Mouse (Mus musculus) hindbrain, embryonic 10.5 days (tissue): Measurements from ENCODE around the gene Trpc3. TPM values are rescaled to one million over a fixed set of nuclear protein-coding genes. Genes with fewer than 3 reads are reported as not detected.
A peak's percentile ranks its signal among the peaks of the same experiment; 100 is the strongest.
"Not testable (repeated sequence)": the region's sequence is repeated elsewhere in the genome, so short reads cannot be mapped to it uniquely, and the experiment has no call there.

Experiments used
- DNase-seq: peaks from one replicate; pipeline ENCODE4 v3.0.0-alpha.2; 2017; ENCODE audit warnings: low spot score
- H3K27ac ChIP-seq: fragments of 300-500 bp; sonication (generic); 2 replicates; pipeline ENCODE4 v1.5.1; 2016; ENCODE audit warnings: mild to moderate bottlenecking, moderate library complexity
- H3K27me3 ChIP-seq: fragments of 300-500 bp; sonication (generic); 2 replicates; pipeline ENCODE4 v1.6.1; 2016; ENCODE audit warnings: mild to moderate bottlenecking; ENCODE audit not compliant: poor library complexity, insufficient read depth, severe bottlenecking
- H3K36me3 ChIP-seq: fragments of 300-500 bp; sonication (generic); 2 replicates; pipeline ENCODE4 v1.6.1; 2016; ENCODE audit warnings: mild to moderate bottlenecking, moderate library complexity
- H3K4me1 ChIP-seq: fragments of 300-500 bp; sonication (generic); replicated peaks from 2 replicates; pipeline ENCODE4 v1.6.1; 2016; ENCODE audit warnings: mild to moderate bottlenecking
- H3K4me3 ChIP-seq: fragments of 300-500 bp; sonication (generic); 2 replicates; pipeline ENCODE4 v1.5.1; 2016; ENCODE audit warnings: mild to moderate bottlenecking, moderate library complexity
- H3K9me3 ChIP-seq: fragments of 300-500 bp; sonication (generic); 2 replicates; pipeline ENCODE4 v1.6.1; 2016; ENCODE audit warnings: mild to moderate bottlenecking, moderate library complexity
- WGBS: fragments of 180-500 bp; shearing (Covaris S2); methylation state at CpG from one replicate; pipeline ENCODE4 v1.1.7; 2016; 5-methylcytosine and 5-hydroxymethylcytosine counted together
- polyA plus RNA-seq: library from polyadenylated mRNA; unstranded; fragments of >200 nt; fragmentation: Nextera tagmentation; extraction: Ambion mirVana; gene quantifications from 2 replicates; pipeline ENCODE4 v1.2.1, GENCODE M21; 2016

Gene Trpc3
- polyA plus RNA-seq, 1 experiment from 2014 or later = 3.5 TPM

DNA sequence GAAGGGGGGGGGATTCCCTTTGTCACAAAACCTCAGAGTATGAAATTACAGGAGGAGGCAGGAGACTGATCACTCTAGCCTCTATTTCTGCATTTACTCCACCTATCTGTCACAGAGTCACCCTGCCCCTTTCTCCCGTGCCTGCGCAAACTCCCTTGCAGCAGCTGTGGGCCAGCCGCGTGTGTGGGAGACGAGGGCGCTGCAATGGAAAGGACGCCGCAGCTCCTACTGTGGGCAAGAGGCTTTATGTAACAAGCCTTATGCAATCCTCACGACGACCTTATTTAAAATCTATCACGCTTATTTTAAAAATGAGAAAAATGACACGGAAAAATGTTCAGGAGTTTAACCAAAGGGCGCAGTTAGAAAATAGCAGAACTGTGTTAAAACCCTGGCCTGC, 47.2 kb downstream of the Trpc3 start:
- Histone ChIP-seq H3K27me3 (no peaks in the 10 kb centered on the region), H3K4me1 (no peaks in the 10 kb centered on the region), H3K27ac (no peak overlapping the region), H3K9me3 (no peaks in the 10 kb centered on the region), H3K36me3 (no peaks in the 10 kb centered on the region), H3K4me3 (no peak overlapping the region)
- WGBS = 76% methylated on average over 13 of the region's 13 CpGs
- DNase-seq = no peak

GRCm38 (mm10) chr3:36640787-36641186, 49.2 kb downstream of the Trpc3 start:
- Histone ChIP-seq H3K4me3 (no peak overlapping the region), H3K27me3 (no peaks in the 10 kb centered on the region), H3K27ac (no peak overlapping the region), H3K36me3 (no peaks in the 10 kb centered on the region), H3K9me3 (no peaks in the 10 kb centered on the region), H3K4me1 (no peaks in the 10 kb centered on the region)
- 58% methylated on average over 2 of the region's 2 CpGs for WGBS
- no peak for DNase-seq

GRCm38 (mm10) chr3:36635449-36635848, 54.5 kb downstream of the Trpc3 start:
- Histone ChIP-seq H3K36me3 (no peaks in the 10 kb centered on the region), H3K27me3 (no peaks in the 10 kb centered on the region), H3K9me3 (no peaks in the 10 kb centered on the region), H3K27ac (no peak overlapping the region), H3K4me1 (no peaks in the 10 kb centered on the region), H3K4me3 (no peak overlapping the region)
- DNase-seq = peak; percentile 31
- WGBS = 20% methylated on average over 4 of the region's 4 CpGs

DNA sequence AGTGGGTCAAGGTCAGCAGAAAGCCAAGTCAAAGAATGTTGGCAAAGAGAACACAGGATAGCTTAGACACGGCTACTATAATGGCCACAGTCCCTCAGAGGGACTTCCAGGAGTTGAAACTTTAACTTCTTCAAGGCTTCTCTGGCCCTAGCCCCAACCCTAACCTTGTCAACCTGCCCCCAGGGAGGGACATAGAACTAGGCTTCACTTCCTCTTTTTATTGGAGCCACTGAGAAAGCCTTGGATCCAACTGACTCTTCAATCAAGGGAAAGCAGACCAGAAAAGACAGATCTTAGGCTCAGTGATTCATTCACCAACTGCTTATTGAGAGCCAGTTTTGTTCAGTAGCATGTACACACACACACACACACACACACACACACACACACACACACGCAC, 63.2 kb downstream of the Trpc3 start:
- Histone ChIP-seq H3K9me3 (no peaks in the 10 kb centered on the region), H3K4me3 (no peak overlapping the region), H3K27me3 (no peaks in the 10 kb centered on the region), H3K36me3 (no peaks in the 10 kb centered on the region), H3K27ac (no peak overlapping the region), H3K4me1 (no peaks in the 10 kb centered on the region)
- no peak for DNase-seq
- WGBS = 76% methylated on average over 2 of the region's 2 CpGs

DNA sequence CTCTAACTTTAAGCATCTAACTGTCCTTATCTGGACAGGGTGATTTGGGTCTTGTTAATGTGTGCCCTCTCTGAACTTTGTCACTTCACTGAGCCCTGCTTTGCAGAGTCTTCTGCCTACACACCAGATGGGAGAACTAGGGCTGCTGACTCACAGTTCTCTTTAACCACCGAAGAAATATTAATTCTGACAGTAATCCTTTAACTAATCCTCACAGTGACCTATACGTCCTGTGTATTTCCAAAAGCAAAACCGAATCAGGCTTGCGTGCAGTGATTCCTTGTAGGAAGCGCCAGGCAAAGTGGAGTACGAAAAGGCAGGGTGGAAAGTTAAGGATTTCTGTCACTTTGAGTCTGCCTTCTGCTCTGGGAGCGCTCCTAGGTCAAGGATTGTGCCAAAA, 71.8 kb downstream of the Trpc3 start:
- no peak overlapping the region for H3K4me3 ChIP-seq
- DNase-seq = no peak
- peaks cover 3% of the 10 kb centered on the region; the same call in 1 of the 2 replicates for H3K27me3 ChIP-seq
- H3K4me1 ChIP-seq = peaks cover 7% of the 10 kb centered on the region
- no peaks in the 10 kb centered on the region for H3K36me3 ChIP-seq
- H3K9me3 ChIP-seq = no peaks in the 10 kb centered on the region
- no peak overlapping the region for H3K27ac ChIP-seq
- 73% methylated on average over 7 of the region's 7 CpGs for WGBS

GRCm38 (mm10) chr3:36613908-36614255, 76.1 kb downstream of the Trpc3 start:
- Histone ChIP-seq H3K4me3 (no peak overlapping the region), H3K27ac (no peak overlapping the region), H3K9me3 (no peaks in the 10 kb centered on the region), H3K4me1 (peaks cover 14% of the 10 kb centered on the region), H3K27me3 (peaks cover 3% of the 10 kb centered on the region; the same call in 1 of the 2 replicates), H3K36me3 (no peaks in the 10 kb centered on the region)
- no peak for DNase-seq
- 77% methylated on average over 5 of the region's 5 CpGs for WGBS

DNA sequence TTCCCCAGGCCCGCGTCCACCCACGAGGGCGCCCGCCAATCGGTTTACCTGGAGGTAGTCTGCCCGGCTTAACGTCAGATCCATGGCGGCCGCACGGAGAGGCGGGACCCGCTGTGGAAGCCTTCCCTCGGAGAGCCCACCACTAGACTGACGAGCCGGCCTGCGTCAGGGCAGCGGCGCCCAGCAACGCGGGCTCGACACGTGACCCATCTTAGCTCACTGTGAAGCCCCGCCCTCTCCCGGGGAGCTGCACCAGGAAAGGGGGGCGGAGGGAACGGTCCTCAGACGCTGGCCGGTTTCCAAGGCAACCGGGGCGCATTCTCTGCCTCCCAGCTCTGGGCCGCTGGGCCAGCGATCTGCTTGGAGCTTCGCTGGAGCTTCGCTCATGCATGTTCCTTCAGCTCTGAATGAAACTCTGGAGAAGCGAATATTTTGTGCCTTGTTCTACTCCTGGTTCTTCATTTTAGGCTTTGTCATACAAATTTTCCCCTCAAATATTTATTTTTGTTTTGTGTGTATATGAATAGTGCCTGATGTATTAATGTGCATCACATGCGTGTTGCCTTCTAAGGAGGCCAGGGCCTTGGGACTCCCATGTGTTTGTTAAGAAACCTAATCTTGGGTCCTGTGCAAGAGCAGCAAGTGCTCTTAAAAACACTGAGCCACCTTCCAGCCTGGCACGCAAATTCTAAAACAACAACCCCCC, 76.6 kb downstream of the Trpc3 start, which contains the start of gene Bbs7:
TSS of gene Bbs7 (minus strand) at position 276 of the 706 bp plus-strand sequence.
- WGBS = 5% methylated on average over 38 of the region's 38 CpGs

GRCm38 (mm10) chr3:36612687-36613086, 77.3 kb downstream of the Trpc3 start:
- peaks cover 11% of the 10 kb centered on the region for H3K4me1 ChIP-seq
- WGBS = 8% methylated on average over 6 of the region's 6 CpGs
- peaks cover 3% of the 10 kb centered on the region; the same call in 1 of the 2 replicates for H3K27me3 ChIP-seq
- no peak for DNase-seq
- H3K4me3 ChIP-seq = peak overlapping the region; percentile 77
- no peaks in the 10 kb centered on the region for H3K9me3 ChIP-seq
- peak overlapping the region; percentile 90 for H3K27ac ChIP-seq
- no peaks in the 10 kb centered on the region for H3K36me3 ChIP-seq

More for the DNA sequence above, 76.6 kb downstream of the Trpc3 start, which contains the start of gene Bbs7:
- Histone ChIP-seq H3K27ac (peak within 1 kb of the TSS; percentile 90), H3K27me3 (peaks cover 3% of the 10 kb centered on the region; the same call in 1 of the 2 replicates), H3K36me3 (no peaks in the 10 kb centered on the region), H3K4me3 (peak within 1 kb of the TSS; percentile 77), H3K4me1 (peaks cover 13% of the 10 kb centered on the region), H3K9me3 (no peaks in the 10 kb centered on the region)
- DNase-seq = peak; percentile 97

- no peaks in the 10 kb centered on the region for H3K9me3 ChIP-seq
- DNase-seq = no peak
- no peaks in the 10 kb centered on the region for H3K4me1 ChIP-seq
- H3K27me3 ChIP-seq = no peaks in the 10 kb centered on the region
- H3K27ac ChIP-seq = no peak overlapping the region
- no peak overlapping the region for H3K4me3 ChIP-seq
- 0 out of 2 replicates have a peak, but pooled peaks cover 7% of the 10 kb centered on the region for H3K36me3 ChIP-seq
- WGBS = 81% methylated on average over 7 of the region's 7 CpGs
These were observed 83.8 kb downstream of the Trpc3 start for GRCm38 (mm10) chr3:36605894-36606783.

- not testable (repeated sequence) for H3K27me3 ChIP-seq, H3K9me3 ChIP-seq, H3K4me1 ChIP-seq, DNase-seq, H3K27ac ChIP-seq, H3K4me3 ChIP-seq
- peaks cover 11% of the 10 kb centered on the region; the same call in 1 of the 2 replicates for H3K36me3 ChIP-seq
- WGBS = 92% methylated on average over 9 of the region's 9 CpGs
These were observed 90.2 kb downstream of the Trpc3 start for GRCm38 (mm10) chr3:36599773-36600172.

DNA sequence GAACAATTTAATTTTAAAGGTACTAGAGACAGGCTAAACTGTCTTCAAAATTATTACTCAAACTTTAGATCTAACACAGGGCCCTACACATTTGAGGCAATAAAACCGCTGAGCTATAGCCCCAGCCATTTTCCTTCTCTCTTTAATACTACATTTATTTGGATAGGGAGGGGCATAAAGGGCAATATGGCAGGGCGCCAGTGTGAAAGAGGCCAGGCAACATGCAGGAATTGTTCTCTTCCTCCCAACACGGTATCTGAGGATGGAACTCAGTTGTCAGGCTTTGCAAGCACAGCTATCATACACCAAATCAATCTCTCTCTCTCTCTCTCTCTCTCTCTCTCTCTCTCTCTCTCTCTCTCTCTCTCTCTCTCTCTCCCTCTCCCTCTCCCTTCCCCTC, 91.2 kb downstream of the Trpc3 start:
- no peaks in the 10 kb centered on the region for H3K9me3 ChIP-seq
- H3K4me3 ChIP-seq = no peak overlapping the region
- H3K27ac ChIP-seq = no peak overlapping the region
- no peaks in the 10 kb centered on the region for H3K27me3 ChIP-seq
- H3K36me3 ChIP-seq = peaks cover 11% of the 10 kb centered on the region; the same call in 1 of the 2 replicates
- H3K4me1 ChIP-seq = no peaks in the 10 kb centered on the region
- WGBS = 89% methylated on average over 3 of the region's 3 CpGs
- DNase-seq = no peak

DNA sequence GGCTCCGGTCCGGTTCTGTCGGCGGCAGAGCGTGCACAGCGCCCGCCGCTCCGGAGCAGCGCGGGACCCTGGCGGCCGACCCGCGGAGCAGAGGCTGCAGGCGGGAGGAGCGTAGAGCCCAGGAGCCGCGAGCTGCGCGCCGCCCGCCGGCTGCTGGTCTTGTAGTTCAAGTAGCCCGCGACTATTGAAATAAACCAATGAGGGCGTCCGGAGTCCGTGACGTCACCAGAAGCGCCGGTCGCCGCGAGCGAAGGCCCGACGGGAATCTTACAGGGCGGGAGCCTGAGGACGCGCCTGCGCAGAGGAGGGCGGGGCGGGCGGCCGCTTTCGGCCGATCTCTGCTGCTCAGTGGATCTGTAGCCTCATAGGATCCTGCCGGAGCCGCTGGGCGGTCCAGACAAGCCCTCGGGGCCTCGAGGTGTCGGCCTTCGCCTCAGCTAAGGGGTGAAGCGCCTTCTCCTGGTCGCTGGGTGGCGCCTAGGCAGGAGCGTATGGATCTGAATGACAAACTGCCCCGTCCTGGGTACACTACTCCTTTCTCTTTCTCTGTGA, 118.1 kb downstream of the Trpc3 start, which contains the start of gene Ccna2:
TSS of gene Ccna2 (minus strand) at position 324 of the 552 bp plus-strand sequence.
- peaks cover 38% of the 10 kb centered on the region for H3K36me3 ChIP-seq
- WGBS = under 1% methylated on average over 60 of the region's 60 CpGs
- peak; percentile 99 for DNase-seq
- no peaks in the 10 kb centered on the region for H3K27me3 ChIP-seq
- peak within 1 kb of the TSS; percentile 97 for H3K27ac ChIP-seq
- H3K9me3 ChIP-seq = no peaks in the 10 kb centered on the region
- peak within 1 kb of the TSS; percentile 97 for H3K4me3 ChIP-seq
- H3K4me1 ChIP-seq = peaks cover 24% of the 10 kb centered on the region
